Mouse (Mus musculus) urinary bladder, postnatal 4 days (tissue): Measurements from ENCODE around the gene Nat8f4.
"Not testable (repeated sequence)": the region's sequence is repeated elsewhere in the genome, so short reads cannot be mapped to it uniquely, and the experiment has no call there.

Experiments used
- DNase-seq, 2 experiments: peaks; one replicate each; pipeline ENCODE4 v3.0.0; 2021 to 2022; ENCODE audit warnings: low spot score in 2 of 2

Gene Nat8f4

DNA sequence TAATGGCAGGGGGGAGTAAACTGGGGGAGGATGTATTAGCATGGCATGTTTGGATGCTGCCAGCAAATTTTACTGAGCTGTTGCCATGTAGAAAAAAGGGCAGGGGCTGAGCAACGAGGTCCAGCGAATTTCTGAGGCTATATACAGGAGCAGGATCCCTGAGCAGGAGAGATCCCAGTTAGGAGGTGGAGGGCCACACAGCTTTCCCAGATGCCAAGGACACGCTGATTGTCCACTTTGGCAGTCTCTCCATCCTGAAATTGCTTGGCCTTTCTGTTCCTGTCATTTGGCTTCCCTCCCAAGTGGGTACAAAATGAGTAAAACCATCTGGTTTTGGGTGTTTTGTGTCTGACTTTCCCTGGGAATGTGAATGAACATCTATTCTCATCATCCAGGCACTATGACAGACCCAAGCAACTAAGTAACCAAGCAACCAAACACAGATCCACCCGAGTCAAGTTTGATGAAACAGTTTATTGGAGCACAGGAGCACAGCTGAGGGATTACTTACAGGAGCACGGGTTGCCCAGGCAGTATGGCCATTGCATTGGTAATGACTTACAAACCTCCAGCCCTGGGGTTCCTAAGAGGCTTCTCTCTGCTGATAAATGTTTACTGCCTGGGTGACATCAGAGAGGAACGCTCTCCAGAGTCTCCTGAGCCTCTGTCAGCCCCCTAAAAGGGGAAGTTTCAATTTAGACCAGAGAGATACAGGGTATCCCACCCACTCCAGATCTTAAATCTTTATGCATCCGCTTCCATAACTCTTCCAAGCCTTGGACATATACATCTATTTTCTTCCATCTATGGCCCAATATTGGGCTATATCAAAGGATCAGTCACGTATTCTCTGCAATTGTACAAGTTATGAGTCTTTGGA is 5.8 kb downstream of the Nat8f4 start:
- not testable (repeated sequence) for DNase-seq

DNA sequence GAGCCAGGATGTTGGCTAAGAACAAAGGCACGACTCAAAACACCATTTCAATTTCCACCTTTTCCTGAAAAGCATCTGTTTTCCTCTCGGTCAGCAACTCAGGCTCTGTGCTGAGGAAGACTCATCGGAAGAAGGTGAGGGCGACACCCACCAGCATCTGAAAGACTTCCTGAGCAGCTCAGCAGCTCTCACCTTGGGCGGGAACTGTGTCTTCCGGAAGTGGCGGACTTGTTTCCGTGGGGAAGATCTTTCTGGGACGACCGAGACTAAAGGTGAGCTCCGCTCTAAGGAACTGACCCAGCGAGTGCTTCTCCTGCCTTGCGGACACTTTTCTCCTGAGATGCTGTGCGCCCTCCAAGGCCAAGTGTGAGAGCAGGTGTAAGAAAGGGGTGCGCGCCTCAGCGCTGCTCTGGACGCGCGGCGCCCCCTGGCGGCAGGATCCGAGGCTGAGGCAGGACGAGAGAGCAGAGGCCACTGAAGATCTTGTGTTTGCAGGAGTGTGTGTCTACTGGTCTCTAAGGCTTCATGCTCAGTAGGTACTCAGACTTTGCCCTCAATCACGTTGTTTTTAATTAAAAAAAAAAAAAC is 9.5 kb downstream of the Nat8f4 start:
- peak in 1 of 2 experiments; percentile 54 for DNase-seq

DNA sequence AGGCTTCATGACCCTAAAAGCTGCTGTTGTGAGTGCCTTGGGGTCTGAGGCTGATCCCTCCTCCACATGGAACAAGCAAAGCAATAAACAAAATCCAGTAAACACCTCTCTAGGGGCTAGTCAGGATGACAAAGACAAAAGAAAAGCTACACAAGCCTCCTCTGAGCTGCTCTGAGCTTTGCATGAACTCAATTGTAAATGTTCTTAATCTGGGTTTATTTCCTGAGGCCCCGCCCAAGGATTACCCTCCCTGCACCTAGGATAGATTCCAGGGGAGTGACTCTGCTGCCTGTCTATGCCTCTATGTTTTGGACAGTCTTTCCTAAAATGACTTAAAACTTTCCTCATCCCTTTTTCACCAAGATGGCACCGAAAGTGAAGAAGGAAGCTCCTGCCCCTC is 15.7 kb downstream of the Nat8f4 start:
- DNase-seq, result no peak

DNA sequence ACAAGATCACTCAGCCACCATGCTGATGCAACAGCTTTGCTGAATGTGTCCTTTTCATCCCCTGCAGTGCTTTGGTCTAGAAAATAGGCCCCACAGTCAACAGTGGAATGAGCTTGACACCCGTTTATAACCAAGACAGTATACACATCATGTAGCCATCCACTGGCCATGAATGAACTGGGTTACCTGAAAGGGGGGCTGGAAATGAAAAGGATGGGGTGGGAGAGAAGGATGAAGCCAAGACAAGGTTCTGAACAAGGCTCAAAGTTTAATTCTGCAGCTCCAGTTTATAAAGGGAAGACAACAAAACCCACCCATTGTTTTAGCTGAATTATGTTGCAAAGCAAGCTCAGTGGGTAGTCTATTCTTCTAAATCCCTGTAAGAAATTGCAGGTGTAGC is 20.4 kb downstream of the Nat8f4 start:
- no peak for DNase-seq

DNA sequence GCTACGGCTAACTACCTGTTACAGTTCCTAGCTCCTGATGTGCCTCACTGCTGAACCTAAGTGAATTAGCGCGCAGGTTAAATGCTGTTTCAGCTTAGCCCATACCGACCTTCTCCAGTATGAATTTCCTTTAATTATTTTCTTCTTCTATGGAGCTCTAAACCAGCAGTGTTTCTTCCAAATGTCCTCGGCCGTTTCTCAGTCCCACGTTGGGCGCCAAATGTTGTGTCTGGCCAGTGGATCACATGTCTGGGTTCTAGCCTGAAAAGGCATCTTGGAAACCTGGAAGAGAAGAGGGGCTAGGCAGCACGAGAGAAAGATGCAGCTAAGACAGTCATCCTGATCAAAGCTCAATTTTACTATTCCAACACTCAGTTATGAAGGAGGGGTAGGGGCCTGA is 21.4 kb downstream of the Nat8f4 start:
- peak in 1 of 2 experiments; percentile 54 for DNase-seq

DNA sequence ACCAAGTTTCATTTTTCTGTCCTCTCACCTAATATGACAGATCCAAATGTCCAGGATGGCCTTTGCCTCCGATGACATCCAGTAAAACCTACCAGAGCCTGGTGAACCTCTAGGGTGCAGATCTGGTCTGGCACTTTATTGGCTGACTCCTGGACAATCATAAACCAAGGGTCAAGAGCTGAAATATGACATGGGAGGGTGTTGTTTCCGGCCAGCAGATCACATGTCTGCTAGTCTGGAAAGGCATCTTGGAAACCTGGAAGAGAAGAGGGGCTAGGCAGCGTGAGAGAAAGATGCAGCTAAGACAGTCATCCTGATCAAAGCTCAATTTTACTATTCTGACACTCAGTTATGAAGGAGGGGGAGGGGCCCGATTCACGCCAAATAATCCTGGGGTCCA is 35.7 kb downstream of the Nat8f4 start, which contains the start of gene Nat8f2:
Gene Nat8f2, minus strand, starts transcription at position 153 of the 400 bp plus-strand sequence.
- not testable (repeated sequence) for DNase-seq

DNA sequence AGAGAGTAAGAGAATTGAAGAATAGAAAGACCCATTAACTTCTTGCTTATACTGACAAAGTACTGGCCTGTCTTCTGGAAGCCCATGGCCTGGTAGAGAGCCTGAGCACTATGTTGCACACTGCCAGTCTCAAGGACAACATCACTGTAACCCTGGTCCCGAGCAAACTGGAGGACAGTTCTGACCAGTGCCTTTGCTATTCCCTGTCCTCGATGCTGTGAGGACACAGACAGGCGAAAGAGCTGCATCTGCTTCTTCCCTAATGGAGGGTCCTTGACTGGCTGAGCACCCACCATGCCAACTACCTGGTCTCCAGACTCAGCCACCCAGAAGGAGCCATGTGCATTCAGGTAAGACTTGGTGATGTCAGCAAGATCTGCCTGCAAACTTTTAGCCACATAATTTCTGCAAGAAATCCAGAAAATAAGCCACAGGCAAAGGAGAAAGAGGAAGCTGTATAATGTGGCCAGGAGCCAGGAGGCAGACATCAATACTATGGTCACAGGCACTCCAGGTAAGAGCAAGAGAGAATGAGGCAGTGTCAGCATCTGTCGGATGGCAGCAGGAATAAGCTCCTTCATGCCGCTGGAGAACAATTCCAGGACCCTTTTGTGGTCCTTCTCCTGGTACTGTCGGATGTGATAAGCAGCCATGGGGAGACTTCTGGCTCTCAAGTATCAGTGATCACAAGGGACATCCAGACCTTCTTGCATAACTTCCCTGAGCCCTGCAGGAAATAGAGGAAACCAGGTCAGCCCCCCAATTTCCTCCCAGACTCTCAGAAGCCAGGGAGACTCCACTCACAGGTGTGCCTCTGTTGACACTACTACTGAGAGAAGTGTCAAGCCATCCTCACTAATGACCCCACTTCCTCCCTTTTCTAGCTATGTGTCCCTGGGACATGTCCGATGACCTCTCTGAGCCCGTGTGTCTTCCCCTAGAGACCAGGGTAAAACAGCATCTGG is 36.7 kb downstream of the Nat8f4 start:
- no peak for DNase-seq

DNA sequence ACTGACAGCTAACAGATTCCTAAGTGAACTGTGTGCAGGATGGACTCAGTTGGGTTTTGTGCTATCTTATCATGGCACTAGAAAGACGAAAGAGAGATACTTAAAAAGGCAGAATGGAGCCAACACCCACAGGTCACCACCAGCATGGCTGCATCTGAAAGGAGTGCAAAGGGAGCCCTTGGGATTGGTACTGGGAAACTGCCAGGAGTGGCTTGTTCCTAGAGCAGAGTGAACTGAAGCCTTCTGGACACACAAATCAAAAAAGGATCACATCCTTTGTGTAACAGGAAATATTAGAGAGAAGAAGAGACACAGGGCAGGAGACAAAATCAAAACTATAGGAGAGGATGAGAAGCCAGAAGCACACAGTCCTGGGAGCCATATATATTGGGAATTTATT is 37.7 kb downstream of the Nat8f4 start:
- DNase-seq, result not testable (repeated sequence)

DNA sequence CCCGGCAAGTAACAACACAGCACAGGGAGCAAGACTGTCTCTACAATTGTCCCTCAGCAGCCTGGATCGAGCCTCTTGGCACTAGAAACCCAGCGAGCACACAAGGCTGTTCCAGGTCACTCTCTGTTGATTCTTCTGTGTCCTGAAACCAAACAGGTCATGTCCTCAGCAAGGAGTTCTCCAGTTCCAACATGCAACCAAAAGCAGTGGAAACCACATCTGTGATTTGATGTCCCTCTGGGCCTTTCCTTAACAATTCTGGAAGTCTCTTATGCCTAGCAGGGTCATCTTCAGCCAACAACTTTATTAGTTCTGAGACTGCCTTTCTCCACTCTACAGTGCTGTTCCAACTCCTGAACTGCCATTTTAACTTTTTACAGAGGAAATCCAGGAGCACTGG is 38.5 kb downstream of the Nat8f4 start:
- DNase-seq, result not testable (repeated sequence)

DNA sequence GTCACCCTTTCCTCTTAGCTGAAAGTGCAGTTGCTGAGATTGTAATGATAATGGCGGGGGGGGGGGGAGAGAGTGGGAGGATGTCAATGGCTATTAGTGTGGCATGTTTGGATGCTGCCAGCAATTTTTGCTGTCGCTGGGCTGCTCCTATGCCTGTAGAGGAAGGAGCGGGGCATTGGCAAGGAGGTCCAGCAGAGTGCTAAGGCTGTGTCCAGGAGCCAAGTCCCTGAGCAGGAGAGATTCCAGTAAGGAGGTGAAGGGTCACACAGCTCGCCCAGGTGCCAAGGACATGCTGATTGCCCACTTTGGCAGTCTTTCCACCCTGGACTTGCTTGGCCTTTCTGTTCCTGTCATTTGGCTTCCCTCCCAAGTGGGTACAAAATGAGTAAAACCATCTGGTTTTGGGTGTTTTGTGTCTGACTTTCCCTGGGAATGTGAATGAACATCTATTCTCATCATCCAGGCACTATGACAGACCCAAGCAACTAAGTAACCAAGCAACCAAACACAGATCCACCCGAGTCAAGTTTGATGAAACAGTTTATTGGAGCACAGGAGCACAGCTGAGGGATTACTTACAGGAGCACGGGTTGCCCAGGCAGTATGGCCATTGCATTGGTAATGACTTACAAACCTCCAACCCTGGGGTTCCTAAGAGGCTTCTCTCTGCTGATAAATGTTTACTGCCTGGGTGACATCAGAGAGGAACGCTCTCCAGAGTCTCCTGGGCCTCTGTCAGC is 39.6 kb downstream of the Nat8f4 start:
- not testable (repeated sequence) for DNase-seq

DNA sequence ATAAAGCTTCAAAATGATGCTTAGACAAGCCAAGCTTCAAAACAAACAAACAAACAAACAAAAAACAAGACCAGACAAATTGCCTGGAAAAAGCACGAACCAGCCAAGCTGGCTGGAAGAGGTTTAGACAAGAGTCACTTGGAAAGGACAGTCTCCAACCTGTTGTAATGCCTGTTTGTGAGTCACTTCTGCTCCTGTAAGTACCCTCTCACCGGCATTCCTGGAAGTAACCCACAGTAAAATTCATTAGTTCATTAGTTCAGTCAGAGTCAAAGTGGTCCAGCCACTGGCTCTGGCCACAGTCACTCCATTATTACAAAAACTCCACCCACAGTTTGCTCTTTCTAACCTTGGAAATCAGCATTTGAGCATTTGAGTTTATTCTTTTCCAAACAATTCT is 40.8 kb downstream of the Nat8f4 start:
- DNase-seq, result no peak

DNA sequence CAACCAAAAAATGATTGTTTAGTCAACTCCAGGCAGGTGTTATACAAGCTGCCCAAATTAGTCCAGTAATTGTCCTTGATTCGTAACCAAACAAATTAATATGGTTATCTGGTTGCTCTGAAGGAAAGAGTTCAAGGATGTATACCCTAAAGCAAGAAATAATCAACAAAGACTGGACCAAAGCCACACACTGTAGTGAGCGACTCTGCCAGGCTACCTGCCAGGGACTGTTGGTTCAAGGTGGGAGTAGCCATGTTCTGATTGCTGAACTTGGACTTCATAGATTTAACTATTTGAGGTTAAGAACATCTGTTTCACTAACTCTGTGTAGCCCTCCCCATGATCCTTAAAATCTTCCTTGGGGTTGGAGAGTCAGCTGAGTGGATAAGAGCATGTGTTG is 41.5 kb downstream of the Nat8f4 start:
- no peak for DNase-seq

DNA sequence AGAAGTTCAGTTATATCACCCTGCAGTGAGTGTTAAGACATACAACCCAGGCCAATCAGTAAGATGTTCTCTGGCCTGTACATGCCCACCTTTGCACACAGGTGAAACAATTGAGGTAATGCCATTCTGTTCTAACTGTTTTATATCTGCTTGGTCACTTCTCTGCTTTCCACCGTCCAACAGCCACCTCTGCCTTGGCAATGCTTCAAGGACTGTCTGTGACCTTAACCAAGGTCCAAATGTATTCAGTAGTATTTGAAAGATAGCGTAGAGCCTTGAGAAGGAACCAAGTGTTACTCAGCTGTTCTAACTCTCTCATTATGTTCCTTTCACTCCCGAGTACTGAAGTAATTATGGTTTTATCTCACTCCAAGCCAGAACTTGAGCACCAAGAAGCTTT is 42.1 kb downstream of the Nat8f4 start:
- DNase-seq, result no peak

DNA sequence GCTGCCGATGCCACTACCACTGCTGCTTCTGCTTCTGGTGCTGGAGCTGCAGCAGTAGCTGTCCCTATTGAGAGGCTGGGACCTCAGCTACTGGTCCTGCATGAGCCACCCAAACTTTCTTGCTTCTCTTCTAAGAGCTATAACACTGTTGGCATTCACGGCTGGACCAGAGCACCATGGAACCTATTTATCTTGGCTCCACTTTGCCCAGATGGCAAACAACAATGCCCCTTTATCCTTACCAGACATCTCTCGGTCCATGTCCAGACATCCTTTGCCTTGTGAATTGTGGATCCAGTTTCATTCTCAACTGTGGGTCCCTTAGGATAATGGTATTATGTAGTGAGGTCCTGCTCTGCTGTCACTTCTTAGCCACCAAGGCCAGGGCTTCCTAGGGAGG is 43.4 kb downstream of the Nat8f4 start:
- DNase-seq, result no peak

DNA sequence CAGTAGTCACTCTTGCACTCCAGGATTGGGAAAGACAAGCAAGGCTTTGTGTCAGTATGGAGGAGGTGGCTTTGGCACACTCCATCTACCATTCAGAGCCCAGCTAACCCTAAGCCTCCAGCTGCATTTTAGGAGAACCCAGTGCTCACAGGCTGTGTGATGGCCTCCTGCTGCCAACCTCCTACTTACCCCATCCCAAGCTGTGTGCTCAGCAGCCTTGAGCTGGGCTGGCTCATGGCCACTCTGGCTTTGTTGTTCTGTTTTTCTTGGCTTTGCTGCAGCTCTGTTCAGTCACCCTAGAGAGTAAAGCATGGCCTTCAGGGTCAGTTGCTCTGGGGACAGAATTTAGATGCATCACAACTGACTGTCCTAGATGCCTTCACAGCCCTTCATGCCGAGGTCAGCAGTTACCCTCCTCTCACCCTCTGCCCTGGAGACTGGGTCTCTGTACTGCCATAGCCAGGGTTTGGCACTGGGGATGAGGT is 48.4 kb downstream of the Nat8f4 start:
- peak in 1 of 2 experiments; percentile 46 for DNase-seq

DNA sequence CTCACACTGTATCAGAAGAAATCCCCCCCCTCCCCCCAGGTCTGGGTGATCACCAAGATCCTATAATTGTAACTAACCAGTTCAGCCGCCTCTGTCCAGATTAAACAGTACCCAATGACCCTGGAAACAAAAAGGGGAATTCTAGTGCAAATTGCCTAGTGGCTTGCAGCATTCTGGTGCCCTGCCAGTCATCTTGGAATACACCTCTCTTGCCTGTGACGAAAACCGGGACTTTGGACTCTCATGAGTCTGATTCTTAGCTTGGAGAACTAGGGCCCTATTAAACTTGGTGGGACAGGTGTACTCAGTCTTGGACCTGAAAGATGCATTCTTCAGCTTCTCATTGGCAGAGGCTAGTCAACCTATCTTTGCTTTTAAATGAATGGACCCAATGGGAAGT is 51.2 kb downstream of the Nat8f4 start:
- no peak for DNase-seq

DNA sequence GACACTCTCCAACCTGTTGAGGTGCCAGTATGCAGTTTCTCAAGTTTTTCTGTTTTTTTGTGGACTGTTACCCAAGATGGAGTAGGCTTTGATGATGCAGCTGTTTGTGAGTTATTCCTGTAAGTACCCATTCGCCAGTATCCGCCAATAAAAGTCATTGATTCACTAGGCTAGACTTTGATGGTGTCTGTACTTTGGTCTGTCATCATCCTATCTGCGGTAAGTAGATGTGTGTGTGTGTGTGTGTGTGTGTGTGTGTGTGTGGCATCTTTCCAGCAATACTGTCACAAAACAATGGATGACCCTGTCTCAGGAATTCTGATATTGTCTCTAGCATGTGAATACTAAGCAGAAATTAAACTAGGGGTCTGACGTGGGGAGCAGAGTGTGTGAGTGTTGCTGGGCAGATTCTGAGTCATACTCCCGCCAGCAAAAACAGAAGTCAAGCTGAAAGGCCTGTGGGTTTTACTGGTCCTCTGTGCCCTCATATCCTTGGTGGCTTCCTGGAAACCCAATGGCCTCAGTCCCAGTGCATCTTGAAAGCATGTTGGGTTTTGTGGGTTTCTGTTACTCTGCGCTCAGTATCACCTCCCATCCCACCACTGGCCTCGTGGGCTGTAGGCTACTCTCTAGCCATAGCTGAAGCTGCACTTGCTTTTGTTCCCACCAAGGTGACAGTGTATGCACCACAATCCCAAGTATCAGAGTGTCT is 53.5 kb downstream of the Nat8f4 start:
- DNase-seq, result no peak

DNA sequence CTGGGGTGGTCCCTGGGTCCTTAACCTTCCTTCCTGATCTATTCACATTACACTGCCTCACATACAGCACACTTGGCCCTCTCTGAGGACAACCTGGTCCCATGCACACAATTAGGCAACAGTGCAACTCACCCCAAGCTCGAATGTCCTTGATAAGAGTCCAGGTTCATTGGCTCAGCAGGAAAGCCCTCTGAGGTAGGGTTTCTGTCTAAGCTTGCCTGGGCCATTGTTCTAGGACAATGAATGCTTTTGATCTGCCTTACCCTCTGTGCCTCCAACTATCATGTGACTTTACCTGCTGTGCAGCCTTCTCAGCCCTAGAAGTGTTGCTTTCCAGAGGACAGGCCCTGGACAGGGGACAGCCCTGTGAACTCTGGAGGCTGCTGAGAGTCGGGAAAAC is 55.4 kb downstream of the Nat8f4 start:
- DNase-seq, result no peak
